Mouse (Mus musculus): Measurements from ENCODE around the gene Serinc2. TPM values are rescaled to one million over a fixed set of nuclear protein-coding genes. Genes with fewer than 3 reads are reported as not detected.

Serinc2 gene
- total and polyA plus RNA-seq, 2 experiments from 2014 or later = 1.3 TPM

GRCm38 (mm10) chr4:130289824-130290223, 10.8 kb upstream of the Serinc2 start:
- ATAC-seq (ENCODE audit: insufficient read depth, low read depth) (no peak), DNase-seq (ENCODE audit: low spot score) (no peak)
- no peak for TF ChIP-seq CTCF (IDR thresholded peaks at IDR 0.05; ENCODE audit: low read depth)
- no peak overlapping the region for H3K9ac ChIP-seq (replicated peaks; ENCODE audit: low read depth, low read length)
- 69% methylated on average over 3 of the region's 3 CpGs for WGBS
- H3K36me3 ChIP-seq (replicated peaks; ENCODE audit: control insufficient read depth, insufficient read depth, low read length) = no peaks in the 10 kb centered on the region
- H3K27ac ChIP-seq (ENCODE audit: low read depth) = no peak overlapping the region
- no peaks in the 10 kb centered on the region for H3K4me1 ChIP-seq (ENCODE audit: control insufficient read depth, insufficient read depth)
- H3K9me3 ChIP-seq (replicated peaks; ENCODE audit: control insufficient read depth, low read length) = no peaks in the 10 kb centered on the region
- no peaks in the 10 kb centered on the region for H3K27me3 ChIP-seq (ENCODE audit: control insufficient read depth, insufficient read depth, low read length)
- no peak overlapping the region for H3K4me2 ChIP-seq (ENCODE audit: low read depth, low read length)
- no peak overlapping the region for H3K4me3 ChIP-seq (ENCODE audit: low read depth, low read length)

- no peak for ATAC-seq (ENCODE audit: insufficient read depth, low read depth)
- H3K4me2 ChIP-seq (ENCODE audit: low read depth, low read length) = no peak overlapping the region
- H3K4me1 ChIP-seq (ENCODE audit: control insufficient read depth, insufficient read depth) = no peaks in the 10 kb centered on the region
- H3K36me3 ChIP-seq (replicated peaks; ENCODE audit: control insufficient read depth, insufficient read depth, low read length) = no peaks in the 10 kb centered on the region
- DNase-seq (ENCODE audit: low spot score) = no peak
- H3K4me3 ChIP-seq (ENCODE audit: low read depth, low read length) = no peak overlapping the region
- no peak overlapping the region for H3K27ac ChIP-seq (ENCODE audit: low read depth)
- TF ChIP-seq EP300 (IDR thresholded peaks at IDR 0.05; ENCODE audit: low read depth) = no peak
- no peak for TF ChIP-seq CTCF (IDR thresholded peaks at IDR 0.05; ENCODE audit: low read depth)
- WGBS = 31% methylated on average over 3 of the region's 3 CpGs
- no peak overlapping the region for H3K9ac ChIP-seq (replicated peaks; ENCODE audit: low read depth, low read length)
- H3K9me3 ChIP-seq (replicated peaks; ENCODE audit: control insufficient read depth, low read length) = no peaks in the 10 kb centered on the region
- H3K27me3 ChIP-seq (ENCODE audit: control insufficient read depth, insufficient read depth, low read length) = no peaks in the 10 kb centered on the region
Observed at GRCm38 (mm10) chr4:130286531-130286930, 7.5 kb upstream of the Serinc2 start.

- no peak for ATAC-seq (ENCODE audit: insufficient read depth, low read depth)
Observed at GRCm38 (mm10) chr4:130283826-130284225, 4.8 kb upstream of the Serinc2 start.

GRCm38 (mm10) chr4:130282856-130283255, 3.9 kb upstream of the Serinc2 start:
- no peaks in the 10 kb centered on the region for H3K9me3 ChIP-seq (replicated peaks; ENCODE audit: control insufficient read depth, low read length)
- H3K4me2 ChIP-seq (ENCODE audit: low read depth, low read length) = no peak overlapping the region
- no peak overlapping the region for H3K9ac ChIP-seq (replicated peaks; ENCODE audit: low read depth, low read length)
- TF ChIP-seq CTCF (IDR thresholded peaks at IDR 0.05; ENCODE audit: low read depth) (no peak), EP300 (IDR thresholded peaks at IDR 0.05; ENCODE audit: low read depth) (no peak)
- H3K4me1 ChIP-seq (ENCODE audit: control insufficient read depth, insufficient read depth) = no peaks in the 10 kb centered on the region
- 74% methylated on average over 5 of the region's 5 CpGs for WGBS
- DNase-seq (ENCODE audit: low spot score) (no peak), ATAC-seq (ENCODE audit: insufficient read depth, low read depth) (no peak)
- H3K27ac ChIP-seq (ENCODE audit: low read depth) = no peak overlapping the region
- H3K36me3 ChIP-seq (replicated peaks; ENCODE audit: control insufficient read depth, insufficient read depth, low read length) = no peaks in the 10 kb centered on the region
- H3K4me3 ChIP-seq (ENCODE audit: low read depth, low read length) = no peak overlapping the region
- peaks cover 12% of the 10 kb centered on the region for H3K27me3 ChIP-seq (ENCODE audit: control insufficient read depth, insufficient read depth, low read length)

More at GRCm38 (mm10) chr4:130283826-130284225, 4.8 kb upstream of the Serinc2 start:
- H3K4me1 ChIP-seq (ENCODE audit: control insufficient read depth, insufficient read depth) = no peaks in the 10 kb centered on the region
- H3K27ac ChIP-seq (ENCODE audit: low read depth) = no peak overlapping the region
- no peak overlapping the region for H3K9ac ChIP-seq (replicated peaks; ENCODE audit: low read depth, low read length)
- DNase-seq (ENCODE audit: low spot score) = no peak
- H3K9me3 ChIP-seq (replicated peaks; ENCODE audit: control insufficient read depth, low read length) = no peaks in the 10 kb centered on the region
- no peaks in the 10 kb centered on the region for H3K36me3 ChIP-seq (replicated peaks; ENCODE audit: control insufficient read depth, insufficient read depth, low read length)
- H3K27me3 ChIP-seq (ENCODE audit: control insufficient read depth, insufficient read depth, low read length) = peaks cover 7% of the 10 kb centered on the region; the same call in 1 of the 2 replicates
- no peak overlapping the region for H3K4me3 ChIP-seq (ENCODE audit: low read depth, low read length)
- TF ChIP-seq EP300 (IDR thresholded peaks at IDR 0.05; ENCODE audit: low read depth) = no peak
- TF ChIP-seq CTCF (IDR thresholded peaks at IDR 0.05; ENCODE audit: low read depth) = no peak
- no peak overlapping the region for H3K4me2 ChIP-seq (ENCODE audit: low read depth, low read length)
- 63% methylated on average over 9 of the region's 9 CpGs for WGBS

- Histone ChIP-seq H3K9ac (replicated peaks; ENCODE audit: low read depth, low read length) (no peak overlapping the region), H3K4me2 (ENCODE audit: low read depth, low read length) (no peak overlapping the region), H3K27ac (ENCODE audit: low read depth) (no peak overlapping the region), H3K36me3 (replicated peaks; ENCODE audit: control insufficient read depth, insufficient read depth, low read length) (no peaks in the 10 kb centered on the region), H3K27me3 (ENCODE audit: control insufficient read depth, insufficient read depth, low read length) (peaks cover 66% of the 10 kb centered on the region), H3K4me1 (ENCODE audit: control insufficient read depth, insufficient read depth) (peaks cover 9% of the 10 kb centered on the region; the same call in 1 of the 2 replicates), H3K9me3 (replicated peaks; ENCODE audit: control insufficient read depth, low read length) (no peaks in the 10 kb centered on the region), H3K4me3 (ENCODE audit: low read depth, low read length) (no peak overlapping the region)
- WGBS = 64% methylated on average over 7 of the region's 7 CpGs
- TF ChIP-seq CTCF (IDR thresholded peaks at IDR 0.05; ENCODE audit: low read depth) (no peak), EP300 (IDR thresholded peaks at IDR 0.05; ENCODE audit: low read depth) (no peak)
- no peak for DNase-seq (ENCODE audit: low spot score)
- ATAC-seq (ENCODE audit: insufficient read depth, low read depth) = no peak
Observed at GRCm38 (mm10) chr4:130276573-130277176, 2.3 kb downstream of the Serinc2 start.

- H3K27ac ChIP-seq (ENCODE audit: low read depth) = no peak overlapping the region
- H3K9ac ChIP-seq (replicated peaks; ENCODE audit: low read depth, low read length) = no peak overlapping the region
- peaks cover 9% of the 10 kb centered on the region; the same call in 1 of the 2 replicates for H3K4me1 ChIP-seq (ENCODE audit: control insufficient read depth, insufficient read depth)
- WGBS = 56% methylated on average over 5 of the region's 5 CpGs
- no peak overlapping the region for H3K4me2 ChIP-seq (ENCODE audit: low read depth, low read length)
- H3K27me3 ChIP-seq (ENCODE audit: control insufficient read depth, insufficient read depth, low read length) = peaks cover 70% of the 10 kb centered on the region
- H3K36me3 ChIP-seq (replicated peaks; ENCODE audit: control insufficient read depth, insufficient read depth, low read length) = no peaks in the 10 kb centered on the region
- H3K4me3 ChIP-seq (ENCODE audit: low read depth, low read length) = no peak overlapping the region
- H3K9me3 ChIP-seq (replicated peaks; ENCODE audit: control insufficient read depth, low read length) = no peaks in the 10 kb centered on the region
- ATAC-seq (ENCODE audit: insufficient read depth, low read depth) (no peak), DNase-seq (ENCODE audit: low spot score) (no peak)
- TF ChIP-seq CTCF (IDR thresholded peaks at IDR 0.05; ENCODE audit: low read depth) (no peak), EP300 (IDR thresholded peaks at IDR 0.05; ENCODE audit: low read depth) (no peak)
Observed at GRCm38 (mm10) chr4:130275823-130276105, 3.2 kb downstream of the Serinc2 start.

All from heart, postnatal 0 days (tissue).